Mouse (Mus musculus) central nervous system, embryonic 11.5 days (tissue): ENCODE data around the gene Eif2ak3. TPM values are rescaled to one million over a fixed set of nuclear protein-coding genes. Genes with fewer than 3 reads are reported as not detected.

Source experiments
- polyA plus RNA-seq: library from polyadenylated mRNA; depleted of rRNA; stranded (reverse); fragments of >200 nt; gene quantifications from 2 replicates; pipeline ENCODE4 v1.2.3, GENCODE M21; 2012; rRNA removed

Eif2ak3 gene
- 12.1 and 14.4 TPM in 2 replicates for polyA plus RNA-seq

GRCm38 (mm10) chr6:70844002-70844804, at the start of gene Eif2ak3:
Eif2ak3 (plus strand) TSS chr6:70844515.

GRCm38 (mm10) chr6:70918827-70919226, 74.5 kb downstream of the Eif2ak3 start, which contains the start of gene Tex37:
Tex37 (minus strand) TSS chr6:70918927.

Other genes starting within 250 kb of the Eif2ak3 start
- gene Rpia, start 52.3 kb upstream of the Eif2ak3 start, polyA plus RNA-seq = 25.6 and 50.7 TPM in 2 replicates
- not detected in 2 replicates for gene Tex37, start 74.4 kb downstream of the Eif2ak3 start, polyA plus RNA-seq
- 0.15 and 0.17 TPM in 2 replicates for gene Foxi3, start 112.0 kb downstream of the Eif2ak3 start, polyA plus RNA-seq